Mouse (Mus musculus) MEL (cell line): ENCODE results near the gene Cyp4x1. TPM values are rescaled to one million over a fixed set of nuclear protein-coding genes. Genes with fewer than 3 reads are reported as not detected.

Source experiments
- DNase-seq: peaks from one replicate; pipeline ENCODE4 v3.0.0; 2011; ENCODE audit warnings: low read depth, low spot score
- H3K27ac ChIP-seq: 2 replicates; pipeline ENCODE4 v1.5.1; 2012; ENCODE audit warnings: low read depth, mild to moderate bottlenecking, control low read depth, low read length, moderate library complexity; ENCODE audit not compliant: control insufficient read depth
- H3K27me3 ChIP-seq, 2 experiments: fragments of 150-350 bp in 1 of 2; sonication (generic) in 1 of 2; 2 replicates each; pipeline ENCODE4 v1.6.1; 2012; ENCODE audit warnings: low read length in 2 of 2, mild to moderate bottlenecking in 2 of 2, improper control_type of control experiment in 1 of 2, moderate library complexity in 1 of 2; ENCODE audit not compliant: insufficient read depth in 2 of 2, control insufficient read depth in 1 of 2
- H3K36me3 ChIP-seq, 2 experiments: 2 replicates each; pipeline ENCODE4 v1.6.1; 2012 to 2014; ENCODE audit warnings: low read length in 2 of 2, improper control_type of control experiment in 1 of 2, inconsistent platforms in 1 of 2, mild to moderate bottlenecking in 1 of 2; ENCODE audit not compliant: insufficient read depth in 2 of 2, control insufficient read depth in 1 of 2
- H3K4me1 ChIP-seq, 2 experiments: fragments of 150-350 bp in 1 of 2; sonication (generic) in 1 of 2; 2 replicates each; pipeline ENCODE4 v1.6.1; 2012; ENCODE audit warnings: low read length in 2 of 2, improper control_type of control experiment in 1 of 2, mild to moderate bottlenecking in 1 of 2; ENCODE audit not compliant: insufficient read depth in 2 of 2, control insufficient read depth in 1 of 2
- H3K4me3 ChIP-seq, 2 experiments: fragments of 150-350 bp in 1 of 2; sonication (generic) in 1 of 2; 2 replicates each; pipeline ENCODE4 v1.5.1; 2012; ENCODE audit warnings: low read depth in 2 of 2, low read length in 2 of 2, mild to moderate bottlenecking in 2 of 2, moderate library complexity in 2 of 2, control low read depth in 1 of 2, improper control_type of control experiment in 1 of 2; ENCODE audit not compliant: control insufficient read depth in 1 of 2, insufficient read depth in 1 of 2
- H3K79me2 ChIP-seq: 2 replicates; pipeline ENCODE4 v1.6.1; 2012; ENCODE audit warnings: mild to moderate bottlenecking, low read length, moderate library complexity; ENCODE audit not compliant: control insufficient read depth, poor library complexity, insufficient read depth
- H3K9ac ChIP-seq: 2 replicates; pipeline ENCODE4 v1.6.1; 2012; ENCODE audit warnings: low read depth, mild to moderate bottlenecking, control low read depth, low read length, moderate library complexity; ENCODE audit not compliant: control insufficient read depth, poor library complexity, severe bottlenecking
- H3K9me3 ChIP-seq: fragments of 150-350 bp; sonication (generic); replicated peaks from 2 replicates; pipeline ENCODE4 v1.6.1; 2012; ENCODE audit warnings: mild to moderate bottlenecking, low read length, improper control_type of control experiment, moderate library complexity; ENCODE audit not compliant: insufficient read depth
- CTCF ChIP-seq, 3 experiments: IDR thresholded peaks in 2 of 3; conservative IDR thresholded peaks in 1 of 3; 2 replicates each; pipeline ENCODE4 v1.5.1; 2011 to 2012; ENCODE audit warnings: low read length in 3 of 3, low read depth in 2 of 3, mild to moderate bottlenecking in 2 of 3, improper control_type of control experiment in 1 of 3, inconsistent platforms in 1 of 3, mixed read lengths in 1 of 3, moderate library complexity in 1 of 3; ENCODE audit not compliant: control insufficient read depth in 1 of 3, insufficient read depth in 1 of 3, poor library complexity in 1 of 3, severe bottlenecking in 1 of 3
- E2F4 ChIP-seq: IDR thresholded peaks from 2 replicates; pipeline ENCODE4 v1.6.1; 2011; ENCODE audit warnings: low read depth, low read length, improper control_type of control experiment, borderline replicate concordance
- HCFC1 ChIP-seq: IDR thresholded peaks from 2 replicates; pipeline ENCODE4 v1.6.1; 2012; ENCODE audit warnings: low read depth, mild to moderate bottlenecking, inconsistent platforms, low read length, improper control_type of control experiment, moderate library complexity
- MXI1 ChIP-seq: IDR thresholded peaks from 2 replicates; pipeline ENCODE4 v1.6.1; 2011; ENCODE audit warnings: mild to moderate bottlenecking, low read depth, low read length, improper control_type of control experiment
- MYB ChIP-seq: IDR thresholded peaks from 2 replicates; pipeline ENCODE4 v1.6.1; 2011; ENCODE audit warnings: mild to moderate bottlenecking, low read depth, low read length, improper control_type of control experiment
- MYC ChIP-seq: IDR thresholded peaks from 2 replicates; pipeline ENCODE4 v1.6.1; 2011; ENCODE audit warnings: low read depth, mild to moderate bottlenecking, low read length, improper control_type of control experiment, moderate library complexity
- NELFE ChIP-seq: IDR thresholded peaks from 2 replicates; pipeline ENCODE4 v1.6.1; 2011; ENCODE audit warnings: low read depth, low read length, improper control_type of control experiment
- POLR2A ChIP-seq, 2 experiments: IDR thresholded peaks; 2 replicates each; pipeline ENCODE4 v1.6.1; 2011 to 2012; ENCODE audit warnings: low read length in 2 of 2, mild to moderate bottlenecking in 2 of 2, control low read depth in 1 of 2, improper control_type of control experiment in 1 of 2, low read depth in 1 of 2, moderate library complexity in 1 of 2; ENCODE audit not compliant: control insufficient read depth in 1 of 2, insufficient read depth in 1 of 2, poor library complexity in 1 of 2
- POLR2AphosphoS2 ChIP-seq: IDR thresholded peaks from 2 replicates; pipeline ENCODE4 v1.6.1; 2011; ENCODE audit warnings: low read length, improper control_type of control experiment
- TCF12 ChIP-seq: IDR thresholded peaks from 2 replicates; pipeline ENCODE4 v1.6.1; 2014; ENCODE audit warnings: low read depth, mild to moderate bottlenecking, inconsistent platforms, low read length, improper control_type of control experiment, moderate library complexity
- UBTF ChIP-seq: IDR thresholded peaks from 2 replicates; pipeline ENCODE4 v1.6.1; 2012; ENCODE audit warnings: low read depth, mild to moderate bottlenecking, inconsistent platforms, low read length, improper control_type of control experiment, moderate library complexity, borderline replicate concordance; ENCODE audit not compliant: insufficient read depth
- USF2 ChIP-seq, 2 experiments: IDR thresholded peaks; 2 replicates each; pipeline ENCODE4 v1.6.1; 2011 to 2012; ENCODE audit warnings: improper control_type of control experiment in 2 of 2, low read length in 2 of 2, borderline replicate concordance in 1 of 2, inconsistent platforms in 1 of 2, low read depth in 1 of 2, mild to moderate bottlenecking in 1 of 2; ENCODE audit not compliant: insufficient read depth in 1 of 2
- ZC3H11A ChIP-seq: IDR thresholded peaks from 2 replicates; pipeline ENCODE4 v1.6.1; 2012; ENCODE audit warnings: low read depth, mild to moderate bottlenecking, inconsistent platforms, low read length, improper control_type of control experiment
- ZNF384 ChIP-seq: IDR thresholded peaks from 2 replicates; pipeline ENCODE4 v1.6.1; 2012; ENCODE audit warnings: low read depth, mild to moderate bottlenecking, inconsistent platforms, low read length, improper control_type of control experiment
- polyA plus RNA-seq, 2 experiments: library from polyadenylated mRNA; stranded (reverse) in 1 of 2; unstranded in 1 of 2; fragments of >175 nt in 1 of 2; fragments of >200 nt in 1 of 2; gene quantifications; 2 replicates each; pipeline versions ENCODE4 v1.2.1 to v1.2.4; 2012; ENCODE audit warnings: low replicate concordance in 2 of 2, low read depth in 1 of 2; ENCODE audit not compliant: insufficient read length in 2 of 2, insufficient read depth in 1 of 2, missing spikeins in 1 of 2
- total RNA-seq: library from RNA; depleted of rRNA; stranded (reverse); fragments of 300-350 nt; gene quantifications from 2 replicates; pipeline ENCODE4 v1.2.3, GENCODE M21; 2012

Cyp4x1 gene
- total and polyA plus RNA-seq, 3 experiments = 0.04 to 0.47 TPM; not detected in 1

DNA sequence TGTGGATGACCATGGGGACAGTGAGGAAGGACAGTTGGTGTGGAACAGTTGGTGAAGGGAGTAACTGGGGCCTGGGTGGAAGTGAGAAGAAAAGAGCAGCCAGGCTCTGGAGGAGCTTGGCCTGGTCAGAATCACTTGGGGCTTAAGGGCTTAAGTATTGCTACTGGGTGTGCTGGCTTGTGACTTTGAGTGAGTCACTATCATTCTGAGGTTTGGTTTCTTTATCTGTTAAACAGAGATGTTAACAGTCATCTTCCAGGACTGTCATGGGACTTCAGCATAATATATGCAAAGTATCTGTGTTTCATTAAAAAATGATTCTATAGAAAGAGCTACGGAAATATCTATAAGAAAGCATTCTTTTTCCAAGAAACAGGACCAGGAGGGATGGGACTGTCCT lies 59.3 kb downstream of the Cyp4x1 start (continued):
- TF ChIP-seq MYC (no peak), E2F4 (no peak), POLR2AphosphoS2 (no peak), MYB (no peak), TCF12 (0 out of 2 replicates have a peak, but pooled peaks have one; percentile 7), USF2 (IDR thresholded peaks at IDR 0.05; ENCODE audit: borderline replicate concordance in 1 of 2, insufficient read depth in 1 of 2, low read depth in 1 of 2, low read length in 2 of 2) (no peak), CTCF (IDR thresholded peaks at IDR 0.05 in 2 of 3, conservative IDR thresholded peaks at IDR 0.05 in 1 of 3; ENCODE audit: control insufficient read depth in 1 of 3, insufficient read depth in 1 of 3, low read depth in 2 of 3, low read length in 3 of 3, poor library complexity in 1 of 3, severe bottlenecking in 1 of 3) (no peak)

GRCm38 (mm10) chr4:115071668-115072067 lies 62.4 kb downstream of the Cyp4x1 start:
- H3K36me3 ChIP-seq = peaks cover 6 to 19% of the 10 kb centered on the region in 2 experiments
- H3K9ac ChIP-seq = no peak overlapping the region
- no peaks in the 10 kb centered on the region for H3K9me3 ChIP-seq
- H3K27me3 ChIP-seq = no peaks in the 10 kb centered on the region
- DNase-seq = peak; percentile 51
- TF ChIP-seq POLR2A (IDR thresholded peaks at IDR 0.05; ENCODE audit: control insufficient read depth in 1 of 2, insufficient read depth in 1 of 2, low read depth in 1 of 2, low read length in 2 of 2, poor library complexity in 1 of 2) = 0 out of 4 replicates have a peak, but pooled peaks of 1 of the 2 experiments have one; percentile 10
- peak in 2 of 3 experiments; percentile 4 to 39; a peak in 2 of 6 replicates for TF ChIP-seq CTCF (IDR thresholded peaks at IDR 0.05 in 2 of 3, conservative IDR thresholded peaks at IDR 0.05 in 1 of 3; ENCODE audit: control insufficient read depth in 1 of 3, insufficient read depth in 1 of 3, low read depth in 2 of 3, low read length in 3 of 3, poor library complexity in 1 of 3, severe bottlenecking in 1 of 3)
- no peak for TF ChIP-seq ZNF384
- H3K4me3 ChIP-seq = no peak overlapping the region
- H3K27ac ChIP-seq = no peak overlapping the region
- H3K4me1 ChIP-seq = peaks cover 20 to 22% of the 10 kb centered on the region in 2 experiments
- H3K79me2 ChIP-seq = no peaks in the 10 kb centered on the region

GRCm38 (mm10) chr4:115063518-115064239 lies 70.4 kb downstream of the Cyp4x1 start:
- H3K4me1 ChIP-seq = peaks cover 0 to 15% of the 10 kb centered on the region in 2 experiments; a peak in 3 of 4 replicates

More at GRCm38 (mm10) chr4:115063518-115064239, 70.4 kb downstream of the Cyp4x1 start:
- H3K9ac ChIP-seq = peak overlapping the region; percentile 84
- H3K9me3 ChIP-seq = no peaks in the 10 kb centered on the region
- TF ChIP-seq UBTF (no peak), NELFE (no peak), POLR2A (IDR thresholded peaks at IDR 0.05; ENCODE audit: control insufficient read depth in 1 of 2, insufficient read depth in 1 of 2, low read depth in 1 of 2, low read length in 2 of 2, poor library complexity in 1 of 2) (0 out of 4 replicates have a peak, but pooled peaks of 1 of the 2 experiments have one; percentile 30), ZC3H11A (no peak), MXI1 (no peak), HCFC1 (no peak)
- H3K36me3 ChIP-seq = peaks cover 15% of the 10 kb centered on the region in 2 experiments
- no peak for DNase-seq
- peaks cover 54% of the 10 kb centered on the region for H3K79me2 ChIP-seq
- H3K27me3 ChIP-seq = no peaks in the 10 kb centered on the region
- peak overlapping the region; percentile 59 to 60 for H3K4me3 ChIP-seq
- H3K27ac ChIP-seq = no peak overlapping the region
